Mouse (Mus musculus) forebrain, postnatal 0 days (tissue): ENCODE measurements around the gene Arid1a. TPM values are rescaled to one million over a fixed set of nuclear protein-coding genes. Genes with fewer than 3 reads are reported as not detected.
A peak's percentile ranks its signal among the peaks of the same experiment; 100 is the strongest.

Experiments
- ATAC-seq: fragments of 200-750 bp; cut with Nextera tagmentation; 2 replicates; pipeline ENCODE4 v1.8.0; 2017; ENCODE audit warnings: mild to moderate bottlenecking, moderate library complexity
- DNase-seq: peaks from one replicate; pipeline ENCODE4 v3.0.0-alpha.2; 2015
- H3K27ac ChIP-seq: fragments of 300-500 bp; sonication (generic); 2 replicates; pipeline ENCODE4 v1.5.1; 2014; ENCODE audit warnings: low read depth, mild to moderate bottlenecking, antibody characterized with exemption, low read length, moderate library complexity, mixed read lengths
- H3K27me3 ChIP-seq: fragments of 300-500 bp; sonication (generic); 2 replicates; pipeline ENCODE4 v1.6.1; 2014; ENCODE audit warnings: mild to moderate bottlenecking, low read length, mixed read lengths; ENCODE audit not compliant: insufficient read depth
- H3K36me3 ChIP-seq: fragments of 300-500 bp; sonication (generic); 2 replicates; pipeline ENCODE4 v1.6.1; 2014; ENCODE audit warnings: mild to moderate bottlenecking, moderate library complexity; ENCODE audit not compliant: insufficient read depth
- H3K4me1 ChIP-seq: fragments of 300-500 bp; sonication (generic); 2 replicates; pipeline ENCODE4 v1.6.1; 2014; ENCODE audit warnings: antibody characterized with exemption; ENCODE audit not compliant: insufficient read depth
- H3K4me2 ChIP-seq: fragments of 300-500 bp; sonication (generic); 2 replicates; pipeline ENCODE4 v1.6.1; 2014; ENCODE audit warnings: low read depth, mild to moderate bottlenecking, moderate library complexity
- H3K4me3 ChIP-seq: fragments of 300-500 bp; sonication (generic); 2 replicates; pipeline ENCODE4 v1.5.1; 2014; ENCODE audit warnings: low read depth, low read length, mixed read lengths
- H3K9ac ChIP-seq: fragments of 300-500 bp; sonication (generic); 2 replicates; pipeline ENCODE4 v1.6.1; 2014; ENCODE audit warnings: mild to moderate bottlenecking
- H3K9me3 ChIP-seq: fragments of 300-500 bp; sonication (generic); 2 replicates; pipeline ENCODE4 v1.6.1; 2016; ENCODE audit warnings: low read length
- CTCF ChIP-seq: sonication (generic); IDR thresholded peaks from 2 replicates; pipeline ENCODE4 v1.5.1; 2016; ENCODE audit warnings: antibody characterized with exemption, control low read depth, low read depth
- WGBS: fragments of 180-500 bp; shearing (Covaris S2); extraction: QIAGEN DNeasy Blood & Tissue Kit; methylation state at CpG from one replicate; pipeline ENCODE4 v1.1.7; 2014; 5-methylcytosine and 5-hydroxymethylcytosine counted together
- polyA plus RNA-seq: library from polyadenylated mRNA; unstranded; fragments of >200 nt; fragmentation: Nextera tagmentation; extraction: Ambion mirVana; gene quantifications from 2 replicates; pipeline ENCODE4 v1.2.1, GENCODE M21; 2015
- total RNA-seq: library from RNA; depleted of rRNA; stranded (reverse); fragments of >200 nt; gene quantifications from 2 replicates; pipeline ENCODE4 v1.2.3, GENCODE M21; 2014

Gene Arid1a
- total and polyA plus RNA-seq, 2 experiments from 2014 or later: 19.3 to 51.0 TPM

- Histone ChIP-seq H3K4me2 (no peak overlapping the region), H3K27me3 (no peaks in the 10 kb centered on the region), H3K4me1 (peaks cover 25% of the 10 kb centered on the region), H3K27ac (no peak overlapping the region), H3K4me3 (no peak overlapping the region), H3K36me3 (0 out of 2 replicates have a peak, but pooled peaks cover 11% of the 10 kb centered on the region), H3K9me3 (no peaks in the 10 kb centered on the region), H3K9ac (no peak overlapping the region)
- WGBS: 69% methylated on average over 6 of the region's 6 CpGs
- no peak for ATAC-seq
- TF ChIP-seq CTCF: peak; percentile 58
- no peak for DNase-seq
These were observed 86.8 kb downstream of the Arid1a start for GRCm38 (mm10) chr4:133669652-133670210.

- DNase-seq (no peak), ATAC-seq (no peak)
- Histone ChIP-seq H3K9ac (no peak overlapping the region), H3K4me1 (peaks cover 20% of the 10 kb centered on the region), H3K4me2 (no peak overlapping the region), H3K9me3 (no peaks in the 10 kb centered on the region), H3K27ac (no peak overlapping the region), H3K36me3 (0 out of 2 replicates have a peak, but pooled peaks cover 11% of the 10 kb centered on the region), H3K4me3 (no peak overlapping the region), H3K27me3 (no peaks in the 10 kb centered on the region)
- no peak for TF ChIP-seq CTCF
- 64% methylated on average over 3 of the region's 3 CpGs for WGBS
These were observed 88.0 kb downstream of the Arid1a start for GRCm38 (mm10) chr4:133668537-133668936.

- Histone ChIP-seq H3K4me3 (no peak overlapping the region), H3K4me2 (no peak overlapping the region), H3K4me1 (0 out of 2 replicates have a peak, but pooled peaks cover 7% of the 10 kb centered on the region), H3K9ac (no peak overlapping the region), H3K27me3 (no peaks in the 10 kb centered on the region), H3K27ac (no peak overlapping the region), H3K9me3 (no peaks in the 10 kb centered on the region), H3K36me3 (peaks cover 17% of the 10 kb centered on the region)
- TF ChIP-seq CTCF: no peak
- ATAC-seq (no peak), DNase-seq (no peak)
- 92% methylated on average over 6 of the region's 6 CpGs for WGBS
These were observed 90.4 kb downstream of the Arid1a start for GRCm38 (mm10) chr4:133666199-133666598.

- no peaks in the 10 kb centered on the region for H3K27me3 ChIP-seq
- H3K9me3 ChIP-seq: no peaks in the 10 kb centered on the region
- DNase-seq (peak; percentile 44), ATAC-seq (peak; percentile 75)
- no peak overlapping the region for H3K4me3 ChIP-seq
- 49% methylated on average over 11 of the region's 11 CpGs for WGBS
- H3K4me2 ChIP-seq: no peak overlapping the region
- no peak overlapping the region for H3K9ac ChIP-seq
- 0 out of 2 replicates have a peak overlapping the region, but pooled peaks have one; percentile 29 for H3K27ac ChIP-seq
- peaks cover 17% of the 10 kb centered on the region for H3K36me3 ChIP-seq
- TF ChIP-seq CTCF: no peak
- H3K4me1 ChIP-seq: peaks cover 7% of the 10 kb centered on the region
These were observed 91.5 kb downstream of the Arid1a start for GRCm38 (mm10) chr4:133665118-133665517.

GRCm38 (mm10) chr4:133662945-133663344, 93.6 kb downstream of the Arid1a start:
- Histone ChIP-seq H3K4me3 (no peak overlapping the region), H3K9me3 (no peaks in the 10 kb centered on the region), H3K9ac (no peak overlapping the region), H3K36me3 (peaks cover 16% of the 10 kb centered on the region), H3K4me1 (peaks cover 12% of the 10 kb centered on the region), H3K27ac (no peak overlapping the region), H3K4me2 (no peak overlapping the region), H3K27me3 (no peaks in the 10 kb centered on the region)
- 83% methylated on average over 8 of the region's 8 CpGs for WGBS
- DNase-seq (no peak), ATAC-seq (no peak)
- no peak for TF ChIP-seq CTCF

GRCm38 (mm10) chr4:133662421-133662820, 94.1 kb downstream of the Arid1a start:
- DNase-seq (no peak), ATAC-seq (no peak)
- Histone ChIP-seq H3K9ac (no peak overlapping the region), H3K36me3 (peaks cover 13% of the 10 kb centered on the region), H3K27ac (no peak overlapping the region), H3K4me1 (peaks cover 12% of the 10 kb centered on the region), H3K9me3 (no peaks in the 10 kb centered on the region), H3K27me3 (no peaks in the 10 kb centered on the region), H3K4me2 (no peak overlapping the region), H3K4me3 (no peak overlapping the region)
- no peak for TF ChIP-seq CTCF
- WGBS: 97% methylated on average over 8 of the region's 8 CpGs

GRCm38 (mm10) chr4:133660193-133661155, 96.1 kb downstream of the Arid1a start:
- peak overlapping the region; percentile 34 for H3K4me2 ChIP-seq

More at GRCm38 (mm10) chr4:133660193-133661155, 96.1 kb downstream of the Arid1a start:
- 9% methylated on average over 10 of the region's 10 CpGs for WGBS
- no peak overlapping the region for H3K4me3 ChIP-seq
- no peaks in the 10 kb centered on the region for H3K9me3 ChIP-seq
- DNase-seq: peak; percentile 91
- no peak for TF ChIP-seq CTCF
- H3K27ac ChIP-seq: peak overlapping the region; percentile 60
- H3K4me1 ChIP-seq: peaks cover 12% of the 10 kb centered on the region
- peak; percentile 84 for ATAC-seq
- H3K9ac ChIP-seq: no peak overlapping the region; the same call in 1 of the 2 replicates
- no peaks in the 10 kb centered on the region for H3K27me3 ChIP-seq
- H3K36me3 ChIP-seq: peaks cover 11% of the 10 kb centered on the region
